Mouse (Mus musculus): ENCODE data around the gene Lonp1. TPM values are rescaled to one million over a fixed set of nuclear protein-coding genes. Genes with fewer than 3 reads are reported as not detected.
A peak's percentile ranks its signal among the peaks of the same experiment; 100 is the strongest.
"Not testable (repeated sequence)": the region's sequence is repeated elsewhere in the genome, so short reads cannot be mapped to it uniquely, and the experiment has no call there.

The Lonp1 gene
- polyA plus RNA-seq, 1 experiment from 2014 or later: 60.7 TPM

DNA sequence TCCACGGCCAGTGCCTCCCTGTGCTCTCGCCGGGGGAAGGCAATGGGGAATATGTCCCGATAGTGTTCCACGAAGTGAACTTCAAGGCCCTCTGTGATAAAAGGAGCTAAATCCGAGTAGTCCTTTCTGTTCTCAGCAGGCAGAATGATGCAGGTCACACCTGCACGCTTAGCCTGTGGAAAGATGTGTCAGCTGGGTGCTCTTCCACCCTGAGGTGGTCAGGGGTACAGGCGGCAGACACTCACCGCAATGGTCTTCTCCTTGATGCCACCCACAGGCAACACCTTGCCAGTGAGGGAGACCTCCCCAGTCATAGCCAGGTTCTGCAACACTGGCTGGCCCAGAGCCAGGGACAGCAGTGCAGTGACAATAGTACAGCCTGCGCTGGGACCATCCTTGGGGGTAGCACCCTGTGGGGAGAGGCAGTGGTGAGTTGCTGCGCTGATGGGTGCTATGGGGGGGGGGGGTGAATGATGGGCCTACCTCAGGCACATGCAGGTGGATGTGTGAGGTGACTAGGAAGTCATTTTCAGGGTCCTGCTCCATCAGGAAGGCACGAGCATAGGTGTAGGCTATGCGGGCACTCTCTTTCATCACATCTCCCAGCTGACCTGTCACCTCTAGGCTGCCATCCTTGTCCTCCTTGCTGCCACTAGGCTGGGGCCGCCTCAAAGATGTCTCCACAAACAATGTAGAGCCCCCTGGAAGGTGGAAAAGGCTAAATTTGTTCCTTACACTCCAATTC is 12.1 kb downstream of the Lonp1 start:
- Histone ChIP-seq H3K27ac (ENCODE audit: low read length) (peak overlapping the region; percentile 11; the same call in 1 of the 2 replicates), H3K4me2 (ENCODE audit: low read depth, low read length) (peak overlapping the region; percentile 83), H3K36me3 (ENCODE audit: control insufficient read depth, insufficient read depth) (peaks cover 42% of the 10 kb centered on the region), H3K9ac (ENCODE audit: low read length) (peak overlapping the region; percentile 88), H3K4me3 (ENCODE audit: low read length) (peak overlapping the region; percentile 80), H3K9me3 (replicated peaks; ENCODE audit: control insufficient read depth, low read length) (no peaks in the 10 kb centered on the region), H3K4me1 (ENCODE audit: control insufficient read depth, insufficient read depth, low read length) (peaks cover 24% of the 10 kb centered on the region), H3K27me3 (ENCODE audit: control insufficient read depth, insufficient read depth, low read length) (no peaks in the 10 kb centered on the region)
- no peak for ATAC-seq (replicated peaks; ENCODE audit: extremely low read depth, insufficient read depth, low FRiP score)
- WGBS: 25% methylated on average over 14 of the region's 14 CpGs

DNA sequence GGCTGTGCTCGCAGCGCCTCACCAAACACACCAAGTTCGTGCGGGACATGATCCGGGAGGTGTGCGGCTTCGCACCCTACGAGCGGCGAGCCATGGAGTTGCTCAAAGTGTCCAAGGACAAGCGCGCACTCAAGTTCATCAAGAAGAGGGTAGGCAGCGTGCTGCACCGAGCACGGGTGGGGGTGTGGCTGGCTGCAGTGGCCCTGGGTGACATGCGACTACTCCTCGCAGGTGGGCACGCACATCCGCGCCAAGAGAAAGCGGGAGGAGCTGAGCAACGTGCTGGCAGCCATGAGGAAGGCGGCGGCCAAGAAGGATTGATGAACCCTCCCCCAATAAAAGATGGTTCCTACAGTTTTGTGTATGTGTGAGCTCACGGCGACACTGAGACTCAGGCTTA is 12.8 kb downstream of the Lonp1 start:
- H3K27ac ChIP-seq (ENCODE audit: low read length): peak overlapping the region; percentile 88
- ATAC-seq (replicated peaks; ENCODE audit: extremely low read depth, insufficient read depth, low FRiP score); H3K27me3 ChIP-seq (ENCODE audit: control insufficient read depth, insufficient read depth, low read length); H3K9me3 ChIP-seq (replicated peaks; ENCODE audit: control insufficient read depth, low read length): not testable (repeated sequence)
- H3K36me3 ChIP-seq (ENCODE audit: control insufficient read depth, insufficient read depth): peaks cover 35% of the 10 kb centered on the region
- WGBS: under 1% methylated on average over 26 of the region's 26 CpGs
- peaks cover 24% of the 10 kb centered on the region for H3K4me1 ChIP-seq (ENCODE audit: control insufficient read depth, insufficient read depth, low read length)
- peak overlapping the region; percentile 80 for H3K4me3 ChIP-seq (ENCODE audit: low read length)
- peak overlapping the region; percentile 88 for H3K9ac ChIP-seq (ENCODE audit: low read length)
- peak overlapping the region; percentile 83 for H3K4me2 ChIP-seq (ENCODE audit: low read depth, low read length)

DNA sequence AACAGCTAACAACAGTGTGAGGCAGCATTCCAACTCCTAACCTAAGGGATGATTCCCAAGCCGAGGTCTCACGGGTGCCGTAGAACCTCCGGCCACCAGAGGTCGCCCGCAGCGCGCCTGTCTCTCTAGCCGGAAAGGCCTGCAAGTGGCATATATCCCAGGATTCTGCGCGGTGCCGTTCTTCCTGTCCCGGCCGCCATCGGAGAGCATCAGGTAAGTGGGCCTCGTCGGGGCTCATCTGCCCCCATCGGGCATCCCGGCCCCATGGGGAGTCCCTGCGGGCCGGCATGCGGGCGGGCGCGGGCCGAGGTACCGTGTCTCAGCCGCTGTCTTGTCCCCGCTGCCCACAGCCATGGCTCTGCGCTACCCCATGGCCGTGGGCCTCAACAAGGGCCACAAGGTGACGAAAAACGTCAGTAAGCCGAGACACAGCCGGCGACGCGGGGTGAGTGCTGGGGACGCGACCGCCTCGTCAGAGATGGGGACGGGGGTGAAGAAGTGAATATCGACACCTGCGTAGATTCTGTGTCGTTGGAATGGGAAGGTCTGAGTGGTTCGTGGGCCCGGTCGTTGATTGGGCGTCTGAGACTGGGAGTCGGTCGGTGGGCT is 13.3 kb downstream of the Lonp1 start, which contains the start of gene Rpl36:
Rpl36 (plus strand) TSS at position 181 of the 609 bp plus-strand sequence.
- H3K36me3 ChIP-seq (ENCODE audit: control insufficient read depth, insufficient read depth): peaks cover 30% of the 10 kb centered on the region
- peak within 1 kb of the TSS; percentile 88 for H3K27ac ChIP-seq (ENCODE audit: low read length)
- H3K4me1 ChIP-seq (ENCODE audit: control insufficient read depth, insufficient read depth, low read length): peaks cover 29% of the 10 kb centered on the region
- WGBS: under 1% methylated on average over 52 of the region's 52 CpGs
- H3K27me3 ChIP-seq (ENCODE audit: control insufficient read depth, insufficient read depth, low read length): no peaks in the 10 kb centered on the region
- peak within 1 kb of the TSS; percentile 83 for H3K4me2 ChIP-seq (ENCODE audit: low read depth, low read length)
- H3K4me3 ChIP-seq (ENCODE audit: low read length): peak within 1 kb of the TSS; percentile 80
- peak; percentile 46; the same call in 1 of the 2 replicates for ATAC-seq (replicated peaks; ENCODE audit: extremely low read depth, insufficient read depth, low FRiP score)
- no peaks in the 10 kb centered on the region for H3K9me3 ChIP-seq (replicated peaks; ENCODE audit: control insufficient read depth, low read length)
- peak within 1 kb of the TSS; percentile 88 for H3K9ac ChIP-seq (ENCODE audit: low read length)

DNA sequence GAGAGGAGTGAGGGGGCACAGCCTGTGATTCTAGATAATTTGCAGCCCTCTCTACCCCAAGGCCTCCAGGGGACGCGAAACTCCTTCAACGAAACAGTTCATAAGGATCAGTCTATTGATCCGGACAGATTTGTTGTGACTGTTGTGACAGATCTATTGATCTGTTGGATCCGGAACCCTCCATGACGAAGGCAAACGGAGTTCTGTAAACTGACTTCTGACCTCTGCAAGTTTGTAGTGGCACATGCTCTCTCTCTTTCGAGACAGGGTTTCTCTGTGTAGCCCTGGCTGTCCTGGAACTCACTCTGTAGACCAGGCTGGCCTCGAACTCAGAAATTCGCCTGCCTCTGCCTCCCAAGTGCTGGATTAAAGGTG is 14.1 kb downstream of the Lonp1 start:
- not testable (repeated sequence) for H3K4me2 ChIP-seq (ENCODE audit: low read depth, low read length); H3K4me3 ChIP-seq (ENCODE audit: low read length); ATAC-seq (replicated peaks; ENCODE audit: extremely low read depth, insufficient read depth, low FRiP score); H3K27ac ChIP-seq (ENCODE audit: low read length); H3K27me3 ChIP-seq (ENCODE audit: control insufficient read depth, insufficient read depth, low read length); H3K9ac ChIP-seq (ENCODE audit: low read length); H3K9me3 ChIP-seq (replicated peaks; ENCODE audit: control insufficient read depth, low read length)
- Histone ChIP-seq H3K36me3 (ENCODE audit: control insufficient read depth, insufficient read depth) (peaks cover 22% of the 10 kb centered on the region), H3K4me1 (ENCODE audit: control insufficient read depth, insufficient read depth, low read length) (peaks cover 33% of the 10 kb centered on the region)
- WGBS: 75% methylated on average over 10 of the region's 10 CpGs

DNA sequence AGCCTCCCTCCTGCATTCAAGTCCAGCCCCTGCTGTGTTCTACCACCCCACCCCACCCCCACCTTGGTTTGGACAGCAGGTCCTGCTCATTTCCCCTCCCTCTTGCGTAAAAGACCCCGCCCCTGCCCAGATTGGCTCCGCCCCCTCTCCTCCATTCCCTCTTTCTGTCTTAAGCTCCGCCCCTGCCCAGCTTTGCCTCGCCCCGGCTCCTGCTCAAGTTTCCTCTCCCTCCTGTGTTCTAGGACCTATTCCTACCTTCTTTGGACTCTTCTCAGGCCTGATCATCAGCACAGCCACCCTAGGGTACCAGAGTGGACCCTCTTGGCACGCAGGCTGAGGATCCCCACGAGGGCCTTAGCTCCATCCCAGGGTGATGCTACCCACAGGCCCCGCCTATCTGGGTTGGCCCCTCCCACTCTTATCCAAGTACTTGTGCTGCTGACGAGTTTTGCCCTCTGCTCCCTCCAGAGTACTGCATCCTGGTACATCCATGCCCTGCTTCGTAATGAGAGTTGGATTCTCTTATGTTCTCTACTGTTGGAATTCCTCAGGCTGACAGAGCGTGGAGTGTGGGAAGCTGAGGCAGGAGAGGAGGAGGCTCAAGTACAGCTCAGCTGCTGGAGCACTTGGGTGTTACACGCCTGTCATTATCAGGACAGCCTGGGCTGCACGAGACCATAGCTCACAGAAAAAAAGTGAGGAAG is 14.7 kb downstream of the Lonp1 start:
- Histone ChIP-seq H3K27me3 (ENCODE audit: control insufficient read depth, insufficient read depth, low read length) (no peaks in the 10 kb centered on the region), H3K4me1 (ENCODE audit: control insufficient read depth, insufficient read depth, low read length) (peaks cover 33% of the 10 kb centered on the region), H3K4me2 (ENCODE audit: low read depth, low read length) (no peak overlapping the region), H3K9me3 (replicated peaks; ENCODE audit: control insufficient read depth, low read length) (no peaks in the 10 kb centered on the region), H3K36me3 (ENCODE audit: control insufficient read depth, insufficient read depth) (peaks cover 20% of the 10 kb centered on the region), H3K4me3 (ENCODE audit: low read length) (no peak overlapping the region), H3K27ac (ENCODE audit: low read length) (no peak overlapping the region), H3K9ac (ENCODE audit: low read length) (no peak overlapping the region)
- 20% methylated on average over 14 of the region's 14 CpGs for WGBS
- ATAC-seq (replicated peaks; ENCODE audit: extremely low read depth, insufficient read depth, low FRiP score): no peak

DNA sequence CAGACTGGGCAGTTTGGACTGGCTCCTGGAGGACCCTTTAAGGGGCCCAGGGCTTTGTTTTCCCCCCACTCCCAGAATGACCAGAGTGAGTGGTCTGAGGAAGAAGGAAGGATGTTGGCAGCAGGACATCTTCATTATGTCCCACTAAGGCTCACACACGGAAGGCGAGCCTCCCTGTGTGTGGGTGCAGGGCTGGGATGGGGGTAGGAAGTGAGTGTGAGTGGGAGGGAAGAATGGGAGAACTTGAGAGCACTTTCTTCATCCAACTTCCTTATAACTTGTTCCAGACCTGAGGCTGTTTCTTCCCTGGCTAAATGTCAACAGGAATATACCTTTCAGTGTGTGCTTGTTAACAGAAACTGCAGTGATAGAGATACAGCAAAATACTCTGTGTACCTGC is 15.4 kb downstream of the Lonp1 start:
- ATAC-seq (replicated peaks; ENCODE audit: extremely low read depth, insufficient read depth, low FRiP score): no peak
- no peak overlapping the region for H3K4me2 ChIP-seq (ENCODE audit: low read depth, low read length)
- H3K4me1 ChIP-seq (ENCODE audit: control insufficient read depth, insufficient read depth, low read length): peaks cover 33% of the 10 kb centered on the region
- H3K27ac ChIP-seq (ENCODE audit: low read length): no peak overlapping the region
- WGBS: 61% methylated on average over 2 of the region's 2 CpGs
- no peaks in the 10 kb centered on the region for H3K9me3 ChIP-seq (replicated peaks; ENCODE audit: control insufficient read depth, low read length)
- H3K36me3 ChIP-seq (ENCODE audit: control insufficient read depth, insufficient read depth): peaks cover 27% of the 10 kb centered on the region
- H3K27me3 ChIP-seq (ENCODE audit: control insufficient read depth, insufficient read depth, low read length): no peaks in the 10 kb centered on the region
- H3K9ac ChIP-seq (ENCODE audit: low read length): no peak overlapping the region
- no peak overlapping the region for H3K4me3 ChIP-seq (ENCODE audit: low read length)

DNA sequence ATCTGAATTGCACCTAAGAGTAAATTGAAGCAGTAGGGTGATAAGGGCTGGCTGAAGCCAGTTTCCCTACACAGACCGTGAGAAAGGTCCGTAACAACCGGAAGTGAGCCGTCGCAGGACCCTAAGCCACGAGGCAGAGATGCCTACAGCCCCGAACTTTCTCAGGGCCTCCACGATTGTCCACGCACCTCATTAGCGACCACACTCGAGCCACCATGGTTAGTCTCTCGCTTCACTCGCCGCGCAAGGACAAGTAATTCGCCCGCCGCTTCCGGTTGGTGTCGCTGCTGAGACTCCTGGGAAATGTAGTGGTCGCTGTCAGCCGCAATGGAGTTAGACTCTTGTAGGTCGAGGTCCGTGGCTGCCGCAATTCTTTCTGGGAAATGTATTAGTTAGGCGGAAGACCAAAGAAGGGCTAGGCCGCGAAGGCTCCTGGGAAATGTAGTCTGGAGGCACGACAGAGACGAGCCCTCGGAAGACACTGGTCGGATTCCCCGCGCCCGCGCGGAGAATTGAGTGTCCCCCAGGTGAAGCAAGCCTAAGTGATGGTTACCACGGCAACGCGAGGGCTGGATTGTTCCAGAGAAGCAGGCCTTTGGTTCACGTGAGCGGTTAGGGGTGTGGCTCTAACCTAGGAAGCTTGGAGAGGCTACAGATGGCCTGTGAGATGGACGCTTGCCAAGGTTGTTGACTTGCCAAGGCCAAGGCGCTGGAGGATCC is 17.1 kb downstream of the Lonp1 start, which contains the start of gene 2410015M20Rik:
2410015M20Rik (minus strand) TSS at position 320 of the 720 bp plus-strand sequence.
- Histone ChIP-seq H3K4me1 (ENCODE audit: control insufficient read depth, insufficient read depth, low read length) (peaks cover 24% of the 10 kb centered on the region), H3K36me3 (ENCODE audit: control insufficient read depth, insufficient read depth) (peaks cover 31% of the 10 kb centered on the region), H3K27ac (ENCODE audit: low read length) (peak within 1 kb of the TSS; percentile 88), H3K9ac (ENCODE audit: low read length) (peak within 1 kb of the TSS; percentile 84), H3K4me3 (ENCODE audit: low read length) (peak within 1 kb of the TSS; percentile 84), H3K4me2 (ENCODE audit: low read depth, low read length) (peak within 1 kb of the TSS; percentile 88), H3K9me3 (replicated peaks; ENCODE audit: control insufficient read depth, low read length) (no peaks in the 10 kb centered on the region), H3K27me3 (ENCODE audit: control insufficient read depth, insufficient read depth, low read length) (no peaks in the 10 kb centered on the region)
- peak; percentile 88 for ATAC-seq (replicated peaks; ENCODE audit: extremely low read depth, insufficient read depth, low FRiP score)
- WGBS: 0% methylated on average over 44 of the region's 44 CpGs

DNA sequence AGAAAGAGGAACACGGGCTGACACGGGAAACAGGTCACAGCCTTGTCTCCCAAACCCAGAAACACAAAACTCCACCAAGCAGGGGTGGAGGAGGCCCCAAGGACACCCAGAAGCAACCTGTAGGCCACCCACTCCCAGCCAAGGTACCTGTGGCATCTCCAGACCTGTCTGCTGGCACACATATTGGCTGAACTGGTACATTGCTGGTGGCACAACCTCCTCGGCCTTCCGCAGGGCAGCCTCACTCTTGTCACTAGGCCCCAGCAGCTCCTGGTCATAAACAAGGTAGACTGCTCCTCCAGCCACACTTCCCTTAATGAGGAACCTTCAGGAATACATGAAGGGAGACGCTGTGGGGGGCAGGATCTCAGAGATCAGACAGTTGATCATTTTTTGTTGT is 18.0 kb downstream of the Lonp1 start:
- Histone ChIP-seq H3K36me3 (ENCODE audit: control insufficient read depth, insufficient read depth) (peaks cover 34% of the 10 kb centered on the region), H3K9ac (ENCODE audit: low read length) (peak overlapping the region; percentile 84), H3K4me3 (ENCODE audit: low read length) (peak overlapping the region; percentile 84), H3K4me2 (ENCODE audit: low read depth, low read length) (peak overlapping the region; percentile 88), H3K27me3 (ENCODE audit: control insufficient read depth, insufficient read depth, low read length) (no peaks in the 10 kb centered on the region), H3K27ac (ENCODE audit: low read length) (peak overlapping the region; percentile 88), H3K4me1 (ENCODE audit: control insufficient read depth, insufficient read depth, low read length) (peaks cover 19% of the 10 kb centered on the region), H3K9me3 (replicated peaks; ENCODE audit: control insufficient read depth, low read length) (no peaks in the 10 kb centered on the region)
- 40% methylated on average over 5 of the region's 5 CpGs for WGBS
- no peak for ATAC-seq (replicated peaks; ENCODE audit: extremely low read depth, insufficient read depth, low FRiP score)
